Mouse (Mus musculus) neural tube, embryonic 10.5 days (tissue): ENCODE data around the gene Grm6.

Source experiments
- DNase-seq: peaks from one replicate; pipeline ENCODE4 v3.0.0-alpha.2; 2017; ENCODE audit warnings: low spot score; ENCODE audit errors: extremely low spot score

The Grm6 gene

GRCm38 (mm10) chr11:50914461-50914860 lies 64.0 kb downstream of the Grm6 start:
- no peak for DNase-seq
